17 mouse cellular contexts compared by ENCODE assay signal in genomic region chr3:146030255-146030836, GRCm38 (mm10). TPM values are rescaled to one million over a fixed set of nuclear protein-coding genes. Genes with fewer than 3 reads are reported as not detected.
DNase-seq lines count a peak whose midpoint lies in the region; ATAC-seq lines count a peak whose summit lies in the region.
"Had no signal": no experiment of that assay in that cellular context is flagged by ENCODE, and none has a peak within 500 bp of the region (broad histone marks: within the 10 kb centered on the region; RNA-seq: fewer than 3 reads in every experiment).

No protein-coding gene starts in this region.

- no peaks in the 10 kb centered on the region for H3K36me3 ChIP-seq in heart, embryonic 16.5 days (ENCODE audit: control insufficient read depth, insufficient read depth)
- no peaks in the 10 kb centered on the region for H3K36me3 ChIP-seq in midbrain, embryonic 13.5 days
- H3K36me3 ChIP-seq in midbrain, embryonic 11.5 days (ENCODE audit: control insufficient read depth, insufficient read depth, low read length): no peaks in the 10 kb centered on the region
- no peaks in the 10 kb centered on the region for H3K36me3 ChIP-seq in midbrain, embryonic 16.5 days (ENCODE audit: control insufficient read depth, insufficient read depth, low read length)
- H3K36me3 ChIP-seq: forebrain, embryonic 12.5 days; G1E; intestine, embryonic 15.5 days had no signal

- DNase-seq in heart, adult 9 months (ENCODE audit: low spot score in 2 of 2): no peak
- no peak for DNase-seq in midbrain, embryonic 11.5 days (ENCODE audit: low spot score, missing footprints)
- no peak for DNase-seq in adrenal gland, adult 2 months
- no peak for DNase-seq in layer of hippocampus, adult 11-12 months (ENCODE audit: low spot score)
- DNase-seq: cerebellum, postnatal 10 days; kidney, postnatal 4 days; layer of hippocampus, postnatal 36 days; lung, postnatal 14 days; thymus, postnatal 4 days had no signal

- H3K4me1 ChIP-seq in heart, embryonic 16.5 days (ENCODE audit: control insufficient read depth, insufficient read depth, low read length): peaks cover 14% of the 10 kb centered on the region
- H3K4me1 ChIP-seq in midbrain, embryonic 13.5 days (replicated peaks): 0 out of 2 replicates have a peak, but pooled peaks cover 2% of the 10 kb centered on the region
- H3K4me1 ChIP-seq in midbrain, embryonic 11.5 days (ENCODE audit: control insufficient read depth, insufficient read depth, low read length): 0 out of 2 replicates have a peak, but pooled peaks cover 3% of the 10 kb centered on the region
- peaks cover 6% of the 10 kb centered on the region; the same call in 1 of the 2 replicates for H3K4me1 ChIP-seq in midbrain, embryonic 16.5 days (ENCODE audit: control insufficient read depth, insufficient read depth, low read length)

- H3K27ac ChIP-seq in heart, embryonic 16.5 days (ENCODE audit: low read length): peak overlapping the region; percentile 32
- no peak overlapping the region for H3K27ac ChIP-seq in midbrain, embryonic 13.5 days
- no peak overlapping the region for H3K27ac ChIP-seq in midbrain, embryonic 11.5 days (ENCODE audit: low read depth, low read length)
- H3K27ac ChIP-seq in midbrain, embryonic 16.5 days (ENCODE audit: low read length): peak overlapping the region; percentile 42; the same call in 1 of the 2 replicates
- H3K27ac ChIP-seq: forebrain, embryonic 12.5 days; intestine, embryonic 15.5 days; liver, embryonic 14.5 days had no signal

- H3K4me3 ChIP-seq in heart, embryonic 16.5 days (ENCODE audit: low read length): no peak overlapping the region
- no peak overlapping the region for H3K4me3 ChIP-seq in midbrain, embryonic 13.5 days (replicated peaks)
- H3K4me3 ChIP-seq in midbrain, embryonic 11.5 days (ENCODE audit: low read depth, low read length): no peak overlapping the region
- no peak overlapping the region for H3K4me3 ChIP-seq in midbrain, embryonic 16.5 days (ENCODE audit: low read depth, low read length)
- H3K4me3 ChIP-seq: forebrain, embryonic 12.5 days; intestine, embryonic 15.5 days had no signal

- H3K9me3 ChIP-seq in heart, embryonic 16.5 days (replicated peaks; ENCODE audit: control insufficient read depth, low read length): 0 out of 2 replicates have a peak, but pooled peaks cover 2% of the 10 kb centered on the region
- H3K9me3 ChIP-seq in midbrain, embryonic 13.5 days: no peaks in the 10 kb centered on the region
- no peaks in the 10 kb centered on the region for H3K9me3 ChIP-seq in midbrain, embryonic 11.5 days (ENCODE audit: control insufficient read depth, low read length)
- H3K9me3 ChIP-seq in midbrain, embryonic 16.5 days (replicated peaks; ENCODE audit: control insufficient read depth, low read length, poor library complexity, severe bottlenecking): no peaks in the 10 kb centered on the region
- H3K9me3 ChIP-seq: forebrain, embryonic 12.5 days; intestine, embryonic 15.5 days had no signal

- H3K27me3 ChIP-seq in heart, embryonic 16.5 days (ENCODE audit: control insufficient read depth, insufficient read depth, low read length): no peaks in the 10 kb centered on the region
- no peaks in the 10 kb centered on the region for H3K27me3 ChIP-seq in midbrain, embryonic 13.5 days
- H3K27me3 ChIP-seq in midbrain, embryonic 11.5 days (ENCODE audit: control insufficient read depth, insufficient read depth, low read length): no peaks in the 10 kb centered on the region
- H3K27me3 ChIP-seq in midbrain, embryonic 16.5 days (ENCODE audit: control insufficient read depth, insufficient read depth, low read depth, low read length): no peaks in the 10 kb centered on the region
- H3K27me3 ChIP-seq: intestine, embryonic 15.5 days had no signal

- no peak for ATAC-seq in heart, embryonic 16.5 days (replicated peaks; ENCODE audit: extremely low read depth, insufficient read depth, low FRiP score)
- peak; percentile 20; the same call in 1 of the 2 replicates for ATAC-seq in midbrain, embryonic 13.5 days
- no peak for ATAC-seq in midbrain, embryonic 11.5 days (ENCODE audit: low FRiP score)
- peak; percentile 61 for ATAC-seq in granulocyte monocyte progenitor cell, adult 5-6 weeks (replicated peaks; ENCODE audit: poor library complexity, severe bottlenecking)
- peak; percentile 56; the same call in 1 of the 2 replicates for ATAC-seq in midbrain, embryonic 16.5 days
- ATAC-seq: intestine, embryonic 15.5 days had no signal

- WGBS in heart, embryonic 16.5 days: 13% methylated on average over 5 of the region's 5 CpGs
- 26% methylated on average over 5 of the region's 5 CpGs for WGBS in midbrain, embryonic 13.5 days
- 32% methylated on average over 5 of the region's 5 CpGs for WGBS in midbrain, embryonic 11.5 days
- WGBS in midbrain, embryonic 16.5 days: 23% methylated on average over 5 of the region's 5 CpGs

- no peak overlapping the region for H3K4me2 ChIP-seq in heart, embryonic 16.5 days (ENCODE audit: low read depth, low read length)
- H3K4me2 ChIP-seq in midbrain, embryonic 13.5 days (replicated peaks): no peak overlapping the region
- no peak overlapping the region for H3K4me2 ChIP-seq in midbrain, embryonic 11.5 days
- no peak overlapping the region for H3K4me2 ChIP-seq in midbrain, embryonic 16.5 days (ENCODE audit: low read length)
- H3K4me2 ChIP-seq: forebrain, embryonic 12.5 days; intestine, embryonic 15.5 days had no signal

- H3K9ac ChIP-seq in heart, embryonic 16.5 days (ENCODE audit: low read length): peak overlapping the region; percentile 29; the same call in 1 of the 2 replicates
- H3K9ac ChIP-seq in midbrain, embryonic 13.5 days (replicated peaks): no peak overlapping the region
- H3K9ac ChIP-seq in midbrain, embryonic 11.5 days (ENCODE audit: low read length): no peak overlapping the region
- H3K9ac ChIP-seq in midbrain, embryonic 16.5 days (ENCODE audit: low read depth, low read length): 0 out of 2 replicates have a peak overlapping the region, but pooled peaks have one; percentile 0
- H3K9ac ChIP-seq: forebrain, embryonic 12.5 days; intestine, embryonic 15.5 days; liver, embryonic 14.5 days had no signal

RNA-seq across cellular contexts. Expression of gene Syde2, which starts 42.7 kb away (rescaled TPM):
- polyA plus RNA-seq in heart, embryonic 16.5 days (2015; fragmentation: Nextera tagmentation; extraction: Ambion mirVana): 10.2 and 10.3 TPM in 2 replicates
- 0.39 and 0.52 TPM in 2 replicates for polyA plus RNA-seq in midbrain, embryonic 13.5 days (2015; fragmentation: Nextera tagmentation; extraction: Ambion mirVana)
- polyA plus RNA-seq in midbrain, embryonic 11.5 days (2014; fragmentation: Nextera tagmentation; extraction: Ambion mirVana): 0.93 and 1.1 TPM in 2 replicates
- 2.3 and 5.3 TPM in 2 replicates for total RNA-seq in granulocyte monocyte progenitor cell, adult 5-6 weeks (2014; fragmentation: Nextera tagmentation)
- total RNA-seq in granulocyte monocyte progenitor cell, adult 5-6 weeks (2017): 2.7 and 3.6 TPM in 2 replicates
- 0.55 and 0.68 TPM in 2 replicates for polyA plus RNA-seq in midbrain, embryonic 16.5 days (2015; fragmentation: Nextera tagmentation; extraction: Ambion mirVana)
- 1 to 10 TPM; 4.2 to 6.8 TPM for total RNA-seq in adrenal gland, adult 2 months (2021)
- polyA plus RNA-seq in adrenal gland, adult 2 months (2012; rRNA removed): 4.2 and 5.0 TPM in 2 replicates

Comparison
In these comparisons a context has a peak if more than half of its experiments do, and no peak if none do; other contexts are left out.
1. ATAC-seq: peak in midbrain, embryonic 13.5 days (single experiment), granulocyte monocyte progenitor cell, adult 5-6 weeks (single experiment) and midbrain, embryonic 16.5 days (single experiment); none in heart, embryonic 16.5 days (single experiment) and midbrain, embryonic 11.5 days (single experiment).
2. H3K27ac ChIP-seq: peak in heart, embryonic 16.5 days (single experiment) and midbrain, embryonic 16.5 days (single experiment); none in midbrain, embryonic 13.5 days (single experiment) and midbrain, embryonic 11.5 days (single experiment).
3. H3K9ac ChIP-seq: peak in heart, embryonic 16.5 days (single experiment) and midbrain, embryonic 16.5 days (single experiment); none in midbrain, embryonic 13.5 days (single experiment) and midbrain, embryonic 11.5 days (single experiment).